Mouse (Mus musculus) heart, adult 18-20 months (tissue): Measurements from ENCODE around the gene Rhd. TPM values are rescaled to one million over a fixed set of nuclear protein-coding genes. Genes with fewer than 3 reads are reported as not detected.
"Not testable (repeated sequence)": the region's sequence is repeated elsewhere in the genome, so short reads cannot be mapped to it uniquely, and the experiment has no call there.

Experiments used
- DNase-seq, 2 experiments: peaks; one replicate each; pipeline ENCODE4 v3.0.0; 2021 to 2022; ENCODE audit warnings: mixed read lengths in 1 of 2
- long read RNA-seq, 2 experiments: library from polyadenylated mRNA; stranded (forward); transcript quantifications; one replicate each; pipeline ENCODE4 v2.0.0; 2021
- total RNA-seq, 2 experiments: library from RNA; stranded (reverse); gene quantifications; 2 replicates each; pipeline ENCODE4 v1.2.3; 2021

The Rhd gene
- 1 to 10 TPM; 6.9 TPM for total RNA-seq
- long read RNA-seq, experiment 1, partial matches to known transcripts: 3 of 6 reads
- long read RNA-seq, experiment 1, other reads (novel, unspliced or antisense): 3 of 6 reads
- long read RNA-seq, experiment 2, partial matches to known transcripts: 5 of 6 reads
- long read RNA-seq, experiment 2, other reads (novel, unspliced or antisense): 1 of 6 reads

GRCm38 (mm10) chr4:134863937-134864729, at the start of gene Rhd:
Gene Rhd (plus strand): TSS chr4:134864536.
- DNase-seq: no peak

DNA sequence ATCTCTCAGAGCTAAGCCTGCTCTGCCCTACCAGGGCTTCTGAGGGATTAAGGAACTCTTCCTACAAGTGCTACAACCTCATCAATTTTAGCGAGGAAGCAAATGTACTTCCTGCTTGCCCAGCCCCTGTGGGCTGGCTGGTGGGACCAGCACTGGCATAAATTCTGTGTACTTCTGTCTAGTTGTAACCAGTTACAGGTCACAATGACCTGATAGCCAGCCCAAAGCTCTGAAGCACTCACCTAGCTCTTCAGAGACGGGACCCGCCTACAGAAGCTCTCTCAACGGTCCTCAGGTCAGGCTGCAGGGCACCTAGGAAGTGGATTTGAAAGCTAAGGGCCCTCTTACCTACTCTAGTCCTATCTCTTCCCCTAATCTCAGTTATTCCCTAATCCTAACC, 46.6 kb upstream of the Rhd start:
- no peak for DNase-seq

DNA sequence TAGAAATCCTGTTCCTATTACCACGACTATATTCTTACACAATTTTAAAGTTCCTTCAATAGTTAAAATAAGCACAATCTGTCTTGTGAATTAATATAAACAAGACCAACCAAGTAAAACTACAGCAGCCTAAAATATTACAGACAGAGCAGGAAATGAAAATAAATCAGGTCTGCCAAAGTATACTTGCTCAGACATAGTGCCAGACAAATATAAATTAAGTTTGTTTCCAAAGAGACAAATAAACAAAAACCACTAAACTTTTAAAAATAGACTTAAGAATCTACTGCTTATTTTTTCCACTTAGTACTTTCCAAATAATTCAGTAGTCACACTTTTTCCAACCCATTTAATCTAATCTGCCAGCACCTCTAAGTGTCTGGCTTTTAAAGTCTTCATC, 43.3 kb upstream of the Rhd start:
- no peak for DNase-seq

- no peak for DNase-seq
Observed at GRCm38 (mm10) chr4:134823560-134823959, 40.8 kb upstream of the Rhd start.

DNA sequence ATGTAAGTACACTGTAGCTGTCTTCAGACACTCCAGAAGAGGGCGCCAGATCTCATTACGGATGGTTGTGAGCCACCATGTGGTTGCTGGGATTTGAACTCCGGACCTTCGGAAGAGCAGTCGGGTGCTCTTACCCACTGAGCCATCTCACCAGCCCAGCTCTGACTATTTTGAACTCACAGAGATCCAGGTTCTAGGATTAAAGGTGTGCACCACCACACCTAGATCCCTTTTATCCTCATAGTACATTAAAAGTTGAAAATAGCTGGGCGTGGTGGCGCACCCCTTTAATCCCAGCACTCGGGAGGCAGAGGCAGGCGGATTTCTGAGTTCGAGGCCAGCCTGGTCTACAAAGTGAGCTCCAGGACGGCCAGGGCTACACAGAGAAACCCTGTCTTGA, 38.5 kb upstream of the Rhd start:
- not testable (repeated sequence) for DNase-seq

DNA sequence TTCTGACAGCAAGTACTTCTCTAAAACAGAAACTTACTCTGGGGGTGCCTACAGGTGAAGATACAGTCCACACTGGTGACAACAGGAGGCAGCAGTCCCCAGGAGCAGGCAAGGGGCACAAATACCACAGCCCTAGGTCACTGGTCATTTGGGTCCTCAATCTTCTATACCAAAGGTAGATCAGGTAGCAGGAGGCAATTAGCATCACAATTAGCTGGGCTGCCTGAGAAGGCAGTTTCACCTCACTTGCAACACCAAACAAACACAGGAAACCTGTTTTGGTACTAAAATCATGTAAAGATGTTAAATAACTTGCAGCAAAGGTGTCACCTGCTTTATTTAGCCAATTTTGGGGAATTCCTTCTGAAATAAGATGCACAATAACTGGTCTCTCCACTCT, 38.0 kb upstream of the Rhd start:
- DNase-seq: no peak

DNA sequence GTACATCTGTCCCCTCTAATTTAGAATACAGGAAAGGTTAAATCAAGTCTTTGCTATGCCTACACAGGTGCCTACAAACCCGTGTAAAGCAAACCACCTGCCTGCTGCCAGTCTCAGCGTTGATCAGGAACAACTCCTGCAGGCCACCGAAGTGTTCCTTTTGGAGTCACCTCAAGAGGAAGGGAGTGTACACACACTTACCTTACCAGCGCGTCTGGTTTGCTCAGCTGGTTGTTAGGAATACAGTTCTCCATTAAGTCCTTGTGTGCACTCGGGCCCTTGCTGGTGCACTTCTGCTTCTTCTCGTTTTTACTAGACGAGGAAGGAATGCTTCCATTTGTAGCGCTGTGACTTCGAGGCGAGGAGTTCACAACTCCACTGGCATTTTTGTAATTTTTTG, 36.5 kb upstream of the Rhd start:
- DNase-seq: no peak

DNA sequence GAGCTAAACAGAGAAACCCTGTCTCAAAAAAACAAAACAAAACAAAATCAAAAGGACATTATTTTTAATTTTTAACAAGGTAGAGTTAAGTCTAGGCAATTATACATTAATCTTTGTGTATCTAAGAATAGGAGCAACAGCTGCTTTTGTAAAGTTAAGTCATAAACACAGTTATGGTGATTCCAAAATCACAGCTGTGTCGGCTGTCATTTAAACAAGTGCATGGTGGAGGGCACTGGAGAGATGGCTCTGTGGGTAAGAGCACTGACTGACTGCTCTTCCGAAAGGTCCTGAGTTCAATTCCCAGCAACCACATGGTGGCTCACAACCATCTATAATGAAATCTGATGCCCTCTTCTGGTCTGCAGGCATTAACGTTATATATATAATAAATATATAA, 32.4 kb upstream of the Rhd start:
- DNase-seq: no peak

DNA sequence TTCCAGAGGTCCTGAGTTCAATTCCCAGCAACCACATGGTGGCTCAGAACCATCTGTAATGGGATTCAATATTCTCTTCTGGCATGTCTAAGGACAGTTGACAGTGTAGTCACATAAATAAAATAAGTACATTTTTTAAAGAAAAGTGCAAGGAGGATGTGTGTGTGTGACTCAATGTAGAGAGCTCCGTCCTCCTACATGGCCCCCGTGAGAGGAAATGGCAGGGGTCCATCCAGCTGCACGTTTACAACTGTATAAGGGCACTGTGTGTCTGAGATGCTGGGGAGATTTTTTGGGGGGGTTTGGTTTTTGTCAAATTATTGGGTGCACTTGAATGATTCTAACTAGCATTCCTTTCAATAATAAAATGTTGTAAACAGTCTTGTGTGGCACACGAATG, 28.9 kb upstream of the Rhd start:
- no peak for DNase-seq

- no peak for DNase-seq
Observed at GRCm38 (mm10) chr4:134838221-134838620, 26.1 kb upstream of the Rhd start.

DNA sequence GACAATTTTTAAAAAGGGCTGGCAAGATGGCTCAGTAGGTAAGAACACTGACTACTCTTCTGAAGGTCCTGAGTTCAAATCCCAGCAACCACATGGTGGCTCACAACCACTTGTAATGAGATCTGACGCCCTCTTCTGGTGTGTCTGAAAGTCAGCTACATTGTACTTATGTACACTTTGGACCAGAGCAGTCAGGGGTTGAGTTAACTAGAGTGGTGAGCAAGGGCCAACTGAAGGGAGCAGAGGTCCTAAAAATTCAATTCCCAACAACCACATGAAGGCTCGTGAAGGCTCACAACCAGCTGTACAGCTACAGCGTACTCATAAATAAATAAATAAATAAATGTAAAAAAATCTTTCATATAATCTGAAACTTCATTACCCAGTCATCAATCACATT, 25.6 kb upstream of the Rhd start:
- not testable (repeated sequence) for DNase-seq

- no peak for DNase-seq
Observed at GRCm38 (mm10) chr4:134840231-134840630, 24.1 kb upstream of the Rhd start.

DNA sequence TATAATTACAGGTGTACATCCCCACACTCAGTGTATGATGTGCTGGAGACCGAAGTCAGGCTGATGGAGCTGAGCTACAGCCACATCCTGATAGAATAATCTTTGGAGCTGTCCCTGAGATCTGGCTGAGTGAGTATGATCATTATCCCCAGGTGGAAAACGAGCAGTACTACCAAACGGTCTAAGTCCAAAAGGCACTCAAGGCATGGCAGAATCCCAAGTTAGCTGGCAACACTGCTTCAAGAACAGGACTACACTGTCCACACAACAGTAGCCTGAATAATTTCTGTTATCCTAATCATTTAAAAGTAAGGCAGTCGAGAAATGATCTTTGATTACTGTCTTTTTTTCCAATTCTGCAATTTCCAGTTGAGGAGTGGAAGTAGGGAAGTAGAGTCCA, 20.8 kb upstream of the Rhd start:
- DNase-seq: peak in 1 of 2 experiments; percentile 52

DNA sequence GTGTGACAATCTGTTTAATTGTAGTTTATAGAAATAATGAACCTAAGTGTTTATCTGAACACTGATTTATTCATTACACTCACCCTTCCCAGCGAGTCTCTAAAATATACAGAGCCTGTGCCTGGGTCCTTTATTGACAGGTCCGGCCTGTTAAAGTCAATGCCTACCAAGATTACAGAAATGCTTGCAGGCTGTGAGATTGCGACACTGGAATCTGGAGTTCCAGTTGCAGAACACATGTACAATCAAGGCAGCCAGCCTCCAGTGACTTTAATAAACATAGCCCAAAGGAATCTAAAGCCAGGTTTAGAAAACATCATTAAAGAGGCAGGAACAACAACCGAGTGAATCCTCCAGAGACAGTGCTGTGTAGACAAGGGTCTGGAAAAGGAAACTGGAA, 16.7 kb upstream of the Rhd start:
- DNase-seq: peak; percentile 34 to 38

GRCm38 (mm10) chr4:134850551-134850950, 13.8 kb upstream of the Rhd start:
- DNase-seq: no peak

DNA sequence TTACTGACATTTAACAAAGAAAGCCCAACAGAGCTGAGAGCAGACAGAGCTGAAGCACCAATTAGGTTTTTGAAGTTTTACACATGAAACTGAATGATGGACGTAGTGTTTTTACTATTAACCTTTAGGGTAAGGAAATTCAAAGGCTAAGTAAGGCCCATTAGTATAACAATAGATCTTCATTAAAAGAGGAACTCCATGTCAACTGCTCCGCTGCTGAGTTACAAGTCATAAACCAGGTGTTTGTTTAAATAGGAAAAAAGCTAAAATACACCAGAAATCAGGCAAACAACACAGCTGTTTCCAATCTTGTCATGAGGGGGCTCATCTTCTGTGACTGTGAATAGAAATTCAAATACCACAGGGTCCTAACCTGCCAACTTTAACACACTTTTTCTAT, 13.1 kb upstream of the Rhd start:
- DNase-seq: no peak

DNA sequence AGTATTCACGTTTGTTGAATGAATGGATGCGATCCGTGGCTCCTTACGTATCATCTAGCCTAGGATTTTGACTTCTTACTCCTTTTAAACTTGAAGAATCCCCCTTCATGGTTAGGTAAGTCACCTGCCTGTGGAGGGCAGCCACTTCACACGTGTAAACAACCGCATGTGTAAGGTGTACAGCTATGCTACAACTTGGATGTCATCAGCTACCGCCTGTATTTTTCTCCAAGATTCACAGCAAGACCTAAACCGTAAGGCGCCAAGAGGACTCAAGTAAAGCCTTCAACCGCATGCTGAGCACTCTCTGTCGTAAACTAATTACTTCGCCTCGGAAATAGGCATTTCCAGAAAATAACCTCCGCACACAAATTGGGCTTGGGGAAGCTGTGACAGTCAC, 12.5 kb upstream of the Rhd start:
- peak in 1 of 2 experiments; percentile 30 for DNase-seq

DNA sequence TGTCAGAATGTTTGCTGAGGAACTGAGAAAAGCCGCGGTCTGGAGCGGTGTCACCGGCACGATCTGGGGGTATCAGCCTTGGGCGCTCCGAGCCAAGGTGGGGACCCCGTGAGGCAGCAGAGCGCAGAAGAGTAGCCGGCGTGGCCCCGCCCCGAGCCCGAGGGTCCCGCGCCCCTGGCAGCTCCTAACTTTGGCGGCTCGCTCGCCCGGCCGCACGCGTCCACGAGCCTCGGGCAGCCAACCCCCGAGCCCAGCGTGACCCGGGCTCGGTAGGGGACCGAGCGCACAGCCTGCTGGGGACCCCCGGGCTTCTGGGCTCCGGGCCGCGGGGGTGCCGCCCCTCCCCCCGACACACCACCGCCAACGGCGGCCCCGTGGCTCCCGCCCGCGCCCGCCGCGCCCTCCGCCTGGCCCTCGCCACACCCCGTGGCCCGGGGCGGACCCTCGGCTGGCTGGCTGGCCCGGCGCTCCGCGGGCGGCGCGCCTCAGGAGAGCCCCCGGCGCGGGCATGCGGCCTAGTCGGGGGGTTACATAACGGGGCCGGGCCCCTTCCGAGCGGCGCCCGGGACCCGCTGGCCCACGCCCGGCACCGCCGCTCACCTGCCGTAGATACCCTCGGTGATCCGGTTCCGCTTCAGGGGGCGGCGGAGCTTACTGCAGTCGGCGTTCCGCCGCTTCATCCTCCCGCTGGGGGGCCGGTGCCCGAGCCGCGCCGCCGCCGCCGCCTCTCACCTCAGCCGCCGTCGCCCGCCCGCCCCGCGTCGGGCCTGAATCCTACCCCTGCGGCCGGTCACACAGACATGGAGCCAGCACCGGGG, 11.7 kb upstream of the Rhd start:
- DNase-seq: peak in 1 of 2 experiments; percentile 32

DNA sequence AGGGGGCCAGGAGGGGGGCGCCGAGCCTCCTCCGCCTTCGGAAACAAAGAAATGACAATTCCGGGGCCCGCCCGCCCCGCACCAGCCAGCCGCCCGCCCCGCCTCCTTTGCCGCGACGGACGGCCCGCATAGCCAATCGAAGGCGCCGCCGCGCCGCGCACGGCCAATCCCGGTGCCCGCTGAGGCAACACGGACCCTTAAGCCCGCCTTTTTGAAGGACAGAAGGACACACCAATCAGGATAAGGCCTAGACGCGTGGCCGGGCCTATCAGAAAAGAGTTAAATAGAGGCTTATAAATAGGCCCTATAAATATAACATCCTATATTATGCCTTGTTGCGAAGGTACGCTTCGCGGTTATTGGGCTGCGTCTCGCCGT, 11.1 kb upstream of the Rhd start, which contains the start of gene Maco1:
Gene Maco1, minus strand, starts transcription at position 87 of the 378 bp plus-strand sequence.
- peak; percentile 100 for DNase-seq

GRCm38 (mm10) chr4:134853637-134854485, 10.5 kb upstream of the Rhd start:
- DNase-seq: peak; percentile 94 to 95

DNA sequence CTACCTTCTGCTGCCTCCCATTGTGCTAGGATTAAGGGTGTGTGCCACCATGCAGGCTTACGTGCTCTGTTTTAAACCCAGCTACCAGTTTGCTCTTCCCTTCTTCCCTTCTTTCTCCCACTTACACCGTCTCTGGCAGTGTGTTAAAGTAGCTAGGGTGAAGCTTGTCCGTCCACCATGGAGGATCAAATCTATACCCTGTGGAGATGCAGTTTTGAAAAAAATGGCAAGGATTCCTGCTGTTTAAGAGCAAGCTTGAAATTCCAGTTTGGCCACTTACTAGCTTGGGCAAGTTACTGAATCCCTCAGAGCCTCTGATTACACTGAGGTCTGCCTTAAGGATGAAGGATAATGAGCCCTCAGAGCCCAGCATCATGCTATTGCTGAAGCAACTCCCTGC, 9.0 kb upstream of the Rhd start:
- no peak for DNase-seq

- DNase-seq: no peak
Observed at GRCm38 (mm10) chr4:134856056-134856455, 8.3 kb upstream of the Rhd start.
